Mouse (Mus musculus) CH12.LX (cell line): ENCODE measurements around the gene Dctpp1. TPM values are rescaled to one million over a fixed set of nuclear protein-coding genes. Genes with fewer than 3 reads are reported as not detected.

Experiments used
- DNase-seq: peaks from one replicate; pipeline ENCODE4 v3.0.0-alpha.2; 2013; ENCODE audit errors: extremely low read depth
- H3K27ac ChIP-seq: 2 replicates; pipeline ENCODE4 v1.5.1; 2012; ENCODE audit warnings: low read depth, mild to moderate bottlenecking, control low read depth, moderate library complexity; ENCODE audit not compliant: insufficient read depth
- H3K27me3 ChIP-seq: replicated peaks from 2 replicates; pipeline ENCODE3; 2012; ENCODE audit warnings: inconsistent platforms
- H3K36me3 ChIP-seq, 2 experiments: replicated peaks in 1 of 2; 2 replicates each; pipeline versions ENCODE3 to v1.6.1; 2012; ENCODE audit warnings: inconsistent platforms in 1 of 2, low read length in 1 of 2, mild to moderate bottlenecking in 1 of 2, mixed read lengths in 1 of 2, moderate library complexity in 1 of 2; ENCODE audit not compliant: control insufficient read depth in 1 of 2, insufficient read depth in 1 of 2
- H3K4me1 ChIP-seq, 2 experiments: 2 replicates each; pipeline ENCODE4 v1.6.1; 2012; ENCODE audit warnings: inconsistent platforms in 1 of 2, moderate library complexity in 1 of 2; ENCODE audit not compliant: insufficient read depth in 2 of 2, control insufficient read depth in 1 of 2
- H3K4me2 ChIP-seq: 2 replicates; pipeline ENCODE4 v1.6.1; 2012; ENCODE audit warnings: low read depth, mild to moderate bottlenecking, control low read depth; ENCODE audit not compliant: poor library complexity, insufficient read depth, severe bottlenecking
- H3K4me3 ChIP-seq, 3 experiments: fragments of 150-350 bp in 1 of 3; sonication (generic) in 1 of 3; replicated peaks in 1 of 3; 2 replicates each; pipeline versions ENCODE3 to v1.5.1; 2011 to 2012; ENCODE audit warnings: low read depth in 2 of 3, low read length in 2 of 3, mild to moderate bottlenecking in 2 of 3, moderate library complexity in 2 of 3, control low read depth in 1 of 3, improper control_type of control experiment in 1 of 3, inconsistent platforms in 1 of 3, mixed read lengths in 1 of 3; ENCODE audit not compliant: poor library complexity in 1 of 3
- H3K79me2 ChIP-seq: replicated peaks from 2 replicates; pipeline ENCODE4 v1.6.1; 2012; ENCODE audit warnings: mild to moderate bottlenecking, moderate library complexity; ENCODE audit not compliant: control insufficient read depth, poor library complexity, insufficient read depth, severe bottlenecking; ENCODE audit errors: extremely low read depth
- H3K9ac ChIP-seq: 2 replicates; pipeline ENCODE4 v1.6.1; 2012; ENCODE audit warnings: low read depth, mild to moderate bottlenecking, control low read depth, moderate library complexity; ENCODE audit not compliant: insufficient read depth
- H3K9me3 ChIP-seq: replicated peaks from 2 replicates; pipeline ENCODE3; 2012; ENCODE audit warnings: low read length, inconsistent platforms, mixed read lengths
- BHLHE40 ChIP-seq: IDR thresholded peaks from 2 replicates; pipeline ENCODE4 v1.6.1; 2011; ENCODE audit warnings: mild to moderate bottlenecking, low read depth, low read length, improper control_type of control experiment
- CHD1 ChIP-seq: IDR thresholded peaks from 2 replicates; pipeline ENCODE4 v1.6.1; 2012; ENCODE audit warnings: low read depth, low read length, improper control_type of control experiment, inconsistent platforms
- CHD2 ChIP-seq: IDR thresholded peaks from 2 replicates; pipeline ENCODE4 v1.6.1; 2011; ENCODE audit warnings: low read length, improper control_type of control experiment
- CTCF ChIP-seq, 2 experiments: IDR thresholded peaks in 1 of 2; conservative IDR thresholded peaks in 1 of 2; 2 replicates each; pipeline ENCODE4 v1.5.1; 2011 to 2012; ENCODE audit warnings: low read depth in 2 of 2, low read length in 2 of 2, improper control_type of control experiment in 1 of 2, inconsistent platforms in 1 of 2, mild to moderate bottlenecking in 1 of 2, moderate library complexity in 1 of 2
- ELF1 ChIP-seq: IDR thresholded peaks from 2 replicates; pipeline ENCODE4 v1.6.1; 2014; ENCODE audit warnings: low read depth, mild to moderate bottlenecking, inconsistent platforms, low read length, improper control_type of control experiment
- EP300 ChIP-seq: IDR thresholded peaks from 2 replicates; pipeline ENCODE4 v1.6.1; 2011; ENCODE audit warnings: low read length, improper control_type of control experiment
- ETS1 ChIP-seq: conservative IDR thresholded peaks from 2 replicates; pipeline ENCODE4 v1.6.1; 2012; ENCODE audit warnings: low read depth, mild to moderate bottlenecking, inconsistent platforms, low read length, improper control_type of control experiment, moderate library complexity
- GABPA ChIP-seq: IDR thresholded peaks from 2 replicates; pipeline ENCODE4 v1.6.1; 2012; ENCODE audit warnings: low read depth, low read length, improper control_type of control experiment, inconsistent platforms; ENCODE audit not compliant: insufficient replicate concordance
- IRF4 ChIP-seq: IDR thresholded peaks from 2 replicates; pipeline ENCODE4 v1.6.1; 2014; ENCODE audit warnings: low read depth, mild to moderate bottlenecking, inconsistent platforms, low read length, improper control_type of control experiment
- JUN ChIP-seq: IDR thresholded peaks from 2 replicates; pipeline ENCODE4 v1.6.1; 2011; ENCODE audit warnings: low read depth, mild to moderate bottlenecking, low read length, improper control_type of control experiment, moderate library complexity; ENCODE audit not compliant: insufficient read depth
- JUND ChIP-seq: conservative IDR thresholded peaks from 2 replicates; pipeline ENCODE4 v1.6.1; 2011; ENCODE audit warnings: low read depth, low read length, improper control_type of control experiment
- KAT2A ChIP-seq: IDR thresholded peaks from 2 replicates; pipeline ENCODE4 v1.6.1; 2012; ENCODE audit warnings: low read length, improper control_type of control experiment, inconsistent platforms; ENCODE audit not compliant: insufficient replicate concordance
- MAFK ChIP-seq: IDR thresholded peaks from 2 replicates; pipeline ENCODE4 v1.6.1; 2011; ENCODE audit warnings: low read length, improper control_type of control experiment; ENCODE audit not compliant: insufficient replicate concordance
- MAX ChIP-seq: IDR thresholded peaks from 2 replicates; pipeline ENCODE4 v1.6.1; 2011; ENCODE audit warnings: low read length, improper control_type of control experiment
- MXI1 ChIP-seq: IDR thresholded peaks from 2 replicates; pipeline ENCODE4 v1.6.1; 2011; ENCODE audit warnings: mild to moderate bottlenecking, low read depth, low read length, improper control_type of control experiment
- NRF1 ChIP-seq: IDR thresholded peaks from 2 replicates; pipeline ENCODE4 v1.6.1; 2014; ENCODE audit warnings: low read depth, mild to moderate bottlenecking, inconsistent platforms, low read length, improper control_type of control experiment, moderate library complexity
- POLR2A ChIP-seq: IDR thresholded peaks from 2 replicates; pipeline ENCODE4 v1.6.1; 2011; ENCODE audit warnings: low read depth, mild to moderate bottlenecking, improper control_type of control experiment, low read length
- POLR2AphosphoS2 ChIP-seq: IDR thresholded peaks from 2 replicates; pipeline ENCODE4 v1.6.1; 2011; ENCODE audit warnings: low read depth, low read length, improper control_type of control experiment
- RAD21 ChIP-seq: IDR thresholded peaks from 2 replicates; pipeline ENCODE4 v1.6.1; 2011; ENCODE audit warnings: low read depth, mild to moderate bottlenecking, low read length, improper control_type of control experiment, moderate library complexity
- RCOR1 ChIP-seq: conservative IDR thresholded peaks from 2 replicates; pipeline ENCODE4 v1.6.1; 2012; ENCODE audit warnings: low read depth, mild to moderate bottlenecking, inconsistent platforms, low read length, improper control_type of control experiment
- SIN3A ChIP-seq: IDR thresholded peaks from 2 replicates; pipeline ENCODE4 v1.6.1; 2012; ENCODE audit warnings: low read length, improper control_type of control experiment, inconsistent platforms
- SMC3 ChIP-seq: IDR thresholded peaks from 2 replicates; pipeline ENCODE4 v1.6.1; 2011; ENCODE audit warnings: low read depth, low read length, improper control_type of control experiment
- TBP ChIP-seq: conservative IDR thresholded peaks from 2 replicates; pipeline ENCODE4 v1.6.1; 2011; ENCODE audit warnings: low read depth, low read length, improper control_type of control experiment
- UBTF ChIP-seq: IDR thresholded peaks from 2 replicates; pipeline ENCODE4 v1.6.1; 2012; ENCODE audit warnings: low read depth, mild to moderate bottlenecking, inconsistent platforms, low read length, improper control_type of control experiment, moderate library complexity
- USF2 ChIP-seq: conservative IDR thresholded peaks from 2 replicates; pipeline ENCODE4 v1.6.1; 2011; ENCODE audit warnings: low read depth, low read length, improper control_type of control experiment
- ZKSCAN1 ChIP-seq: IDR thresholded peaks from 2 replicates; pipeline ENCODE4 v1.6.1; 2012; ENCODE audit warnings: low read depth, inconsistent platforms, low read length, improper control_type of control experiment, borderline replicate concordance
- ZMIZ1 ChIP-seq: IDR thresholded peaks from 2 replicates; pipeline ENCODE4 v1.6.1; 2012; ENCODE audit warnings: low read depth, mild to moderate bottlenecking, inconsistent platforms, low read length, improper control_type of control experiment
- ZNF384 ChIP-seq: IDR thresholded peaks from 2 replicates; pipeline ENCODE4 v1.6.1; 2012; ENCODE audit warnings: low read depth, low read length, improper control_type of control experiment, inconsistent platforms
- dilution Hi-C: fragments of 300-500 bp; cut with MboI; formaldehyde crosslinking; loops from 2 replicates; pipeline ENCODE4 v1.14.3; 2020; ENCODE audit warnings: low sequenced_read_pairs; ENCODE audit not compliant: extremely low pct_unique_long_range_greater_than_20kb, extremely low pct_ligation_motif_present
- in situ Hi-C: fragments of 300-500 bp; cut with MboI; formaldehyde crosslinking; loops from 3 replicates; pipeline ENCODE4 v1.14.3; 2019; ENCODE audit warnings: low sequenced_read_pairs, low pct_ligation_motif_present, low pct_unique_long_range_greater_than_20kb, mixed read lengths
- polyA plus RNA-seq: library from polyadenylated mRNA; unstranded; fragments of >175 nt; gene quantifications from 2 replicates; pipeline ENCODE4 v1.2.1, GENCODE M21; 2012; ENCODE audit warnings: low read depth; ENCODE audit not compliant: insufficient read length
- total RNA-seq, 2 experiments: library from RNA; depleted of rRNA; stranded (reverse); fragments of 300-350 nt in 1 of 2; fragments of >200 nt in 1 of 2; gene quantifications; 2 replicates each; pipeline ENCODE4 v1.2.3; 2012 to 2014

The Dctpp1 gene
- total and polyA plus RNA-seq, 3 experiments, result 197 to 296 (median 221) TPM

DNA sequence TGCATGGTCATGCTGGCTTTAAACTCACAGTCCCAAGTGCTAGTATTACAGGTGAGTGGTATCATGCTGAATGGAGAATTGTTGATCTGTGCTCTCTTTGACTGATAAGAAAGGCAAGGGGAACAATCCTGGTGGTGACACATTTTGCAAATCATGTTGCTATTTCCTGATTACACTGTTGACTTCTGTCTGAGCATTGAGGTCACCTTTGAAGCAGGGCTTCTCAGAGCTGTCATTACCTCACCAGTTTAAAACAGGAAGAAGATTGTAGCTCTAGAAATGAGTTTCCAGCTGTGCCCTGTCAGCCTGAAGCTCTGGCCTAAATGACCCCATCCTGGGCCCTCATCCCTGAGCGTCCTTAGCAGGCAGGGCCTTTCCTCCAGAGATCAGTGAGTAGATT lies 27.4 kb upstream of the Dctpp1 start (continued):
- TF ChIP-seq RCOR1 (peak; percentile 94), GABPA (no peak), KAT2A (no peak), CTCF (conservative IDR thresholded peaks at IDR 0.05 in 1 of 2, IDR thresholded peaks at IDR 0.05 in 1 of 2; ENCODE audit: low read depth in 2 of 2, low read length in 2 of 2) (no peak), CHD1 (peak; percentile 54; the same call in 1 of the 2 replicates), MXI1 (peak; percentile 65), USF2 (no peak), NRF1 (no peak), TBP (0 out of 2 replicates have a peak, but pooled peaks have one; percentile 34), CHD2 (peak; percentile 66), BHLHE40 (peak; percentile 72), JUN (peak; percentile 91), UBTF (no peak), POLR2A (peak; percentile 41; the same call in 1 of the 2 replicates), ZMIZ1 (no peak), ETS1 (peak; percentile 96), SMC3 (no peak), IRF4 (peak; percentile 95), MAX (peak; percentile 78; the same call in 1 of the 2 replicates), POLR2AphosphoS2 (no peak), ELF1 (peak; percentile 84), RAD21 (no peak; the same call in 1 of the 2 replicates)

DNA sequence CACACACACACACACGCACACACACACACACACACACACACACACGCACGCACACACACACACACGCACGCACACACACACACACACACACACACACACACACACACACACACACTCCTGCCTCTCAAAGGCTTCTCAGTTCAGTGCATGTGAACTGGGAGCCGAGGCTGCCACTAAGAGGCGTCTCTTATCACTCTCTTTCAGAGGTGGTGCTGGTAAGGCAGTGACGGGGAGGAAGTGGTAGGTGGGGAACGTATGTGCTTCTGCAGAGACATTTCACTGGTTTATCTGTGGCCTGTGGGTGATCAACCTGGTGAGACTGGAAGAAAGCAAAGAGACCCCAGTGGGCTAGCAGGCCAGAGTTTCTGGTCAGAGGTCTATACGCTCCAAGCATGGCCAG lies 24.6 kb upstream of the Dctpp1 start:
- Histone ChIP-seq H3K27ac (no peak overlapping the region), H3K9ac (no peak overlapping the region), H3K27me3 (no peaks in the 10 kb centered on the region), H3K36me3 (peaks cover 0 to 8% of the 10 kb centered on the region in 2 experiments), H3K79me2 (no peaks in the 10 kb centered on the region), H3K4me2 (no peak overlapping the region), H3K4me3 (no peak overlapping the region), H3K9me3 (no peaks in the 10 kb centered on the region), H3K4me1 (peaks cover 20 to 72% of the 10 kb centered on the region in 2 experiments)
- TF ChIP-seq JUN (no peak), KAT2A (no peak), BHLHE40 (no peak), CHD1 (no peak), JUND (no peak), EP300 (no peak), NRF1 (no peak), ZNF384 (no peak), ZKSCAN1 (no peak), IRF4 (no peak), USF2 (no peak), SIN3A (no peak), RAD21 (no peak), MAFK (no peak)
- DNase-seq, result no peak
- in situ Hi-C loops (no loop called here), dilution Hi-C loops (no loop called here)
